Mouse (Mus musculus) heart, adult 2 months (tissue): Measurements from ENCODE around the gene Zfp697. TPM values are rescaled to one million over a fixed set of nuclear protein-coding genes. Genes with fewer than 3 reads are reported as not detected.
"Not testable (repeated sequence)": the region's sequence is repeated elsewhere in the genome, so short reads cannot be mapped to it uniquely, and the experiment has no call there.

ENCODE experiments used
- DNase-seq, 2 experiments: peaks; one replicate each; pipeline ENCODE4 v3.0.0; 2021
- H3K27ac ChIP-seq: fragments of 200-600 bp; 2 replicates; pipeline ENCODE4 v1.8.1; 2022
- H3K27me3 ChIP-seq: fragments of 200-500 bp; 2 replicates; pipeline ENCODE4 v1.6.1; 2012; ENCODE audit warnings: mild to moderate bottlenecking, low read length, inconsistent platforms, mixed read lengths; ENCODE audit not compliant: control insufficient read depth, insufficient read depth
- H3K36me3 ChIP-seq: fragments of 200-500 bp; 2 replicates; pipeline ENCODE4 v1.6.1; 2012; ENCODE audit warnings: low read length, inconsistent platforms; ENCODE audit not compliant: control insufficient read depth, insufficient read depth
- H3K4me1 ChIP-seq: fragments of 200-500 bp; 2 replicates; pipeline ENCODE4 v1.6.1; 2011; ENCODE audit warnings: low read length; ENCODE audit not compliant: control insufficient read depth, insufficient read depth
- H3K4me3 ChIP-seq: fragments of 200-600 bp; 2 replicates; pipeline ENCODE4 v1.8.1; 2022
- H3K79me2 ChIP-seq: fragments of 200-500 bp; replicated peaks from 2 replicates; pipeline ENCODE4 v1.6.1; 2012; ENCODE audit warnings: mild to moderate bottlenecking, inconsistent platforms, low read length, moderate library complexity, mixed read lengths; ENCODE audit not compliant: control insufficient read depth, insufficient read depth
- H3K9ac ChIP-seq: fragments of 200-500 bp; 2 replicates; pipeline ENCODE4 v1.6.1; 2012; ENCODE audit warnings: low read depth, mild to moderate bottlenecking, control low read depth, inconsistent platforms, low read length, mixed read lengths
- WGBS: fragments of 180-500 bp; shearing (Covaris S2); methylation state at CpG from one replicate; pipeline ENCODE4 v1.1.7; 2018; 5-methylcytosine and 5-hydroxymethylcytosine counted together
- intact Hi-C: fragments of 180-260 bp; cut with DNase I; formaldehyde crosslinking; loops from one replicate; pipeline ENCODE4 v1.15.1; 2025
- polyA plus RNA-seq: library from polyadenylated mRNA; depleted of rRNA; stranded (reverse); fragments of >200 nt; gene quantifications from 2 replicates; pipeline ENCODE4 v1.2.3, GENCODE M21; 2012
- total RNA-seq, 2 experiments: library from RNA; stranded (reverse); gene quantifications; 2 replicates each; pipeline ENCODE4 v1.2.3; 2021

Zfp697 gene
- total and polyA plus RNA-seq, 3 experiments = 5.9 to 8.1 (median 6.3) TPM

GRCm38 (mm10) chr3:98471499-98471898, 89.2 kb downstream of the Zfp697 start:
- H3K79me2 ChIP-seq, H3K27ac ChIP-seq, intact Hi-C loops, H3K27me3 ChIP-seq, H3K9ac ChIP-seq, H3K36me3 ChIP-seq, H3K4me3 ChIP-seq, DNase-seq, H3K4me1 ChIP-seq: not testable (repeated sequence)

GRCm38 (mm10) chr3:98494184-98494583, 111.9 kb downstream of the Zfp697 start:
- H3K79me2 ChIP-seq, H3K36me3 ChIP-seq, DNase-seq, H3K27me3 ChIP-seq, H3K4me1 ChIP-seq, intact Hi-C loops, H3K4me3 ChIP-seq, H3K27ac ChIP-seq, H3K9ac ChIP-seq: not testable (repeated sequence)

GRCm38 (mm10) chr3:98495055-98495454, 112.8 kb downstream of the Zfp697 start:
- H3K4me1 ChIP-seq, H3K27me3 ChIP-seq, H3K4me3 ChIP-seq, H3K36me3 ChIP-seq, DNase-seq, H3K79me2 ChIP-seq, H3K27ac ChIP-seq, intact Hi-C loops, H3K9ac ChIP-seq: not testable (repeated sequence)

- H3K4me3 ChIP-seq, intact Hi-C loops, DNase-seq, H3K9ac ChIP-seq, H3K4me1 ChIP-seq, H3K36me3 ChIP-seq, H3K27ac ChIP-seq, H3K79me2 ChIP-seq, H3K27me3 ChIP-seq: not testable (repeated sequence)
- no CpG with 5 or more reads among the region's 2 CpGs for WGBS
Observed at GRCm38 (mm10) chr3:98496762-98497161, 114.5 kb downstream of the Zfp697 start.

GRCm38 (mm10) chr3:98497401-98497800, 115.1 kb downstream of the Zfp697 start:
- H3K4me3 ChIP-seq, intact Hi-C loops: not testable (repeated sequence)

GRCm38 (mm10) chr3:98507229-98507628, 125.0 kb downstream of the Zfp697 start:
- H3K27me3 ChIP-seq, H3K27ac ChIP-seq, H3K9ac ChIP-seq, H3K79me2 ChIP-seq, H3K4me3 ChIP-seq, intact Hi-C loops, DNase-seq, H3K36me3 ChIP-seq, H3K4me1 ChIP-seq: not testable (repeated sequence)
- WGBS = no CpG with 5 or more reads among the region's 5 CpGs

More at GRCm38 (mm10) chr3:98497401-98497800, 115.1 kb downstream of the Zfp697 start:
- H3K36me3 ChIP-seq, H3K27me3 ChIP-seq, H3K79me2 ChIP-seq, H3K4me1 ChIP-seq, H3K27ac ChIP-seq, H3K9ac ChIP-seq, DNase-seq: not testable (repeated sequence)

GRCm38 (mm10) chr3:98510414-98510813, 128.2 kb downstream of the Zfp697 start, which contains the start of gene Hsd3b4:
Gene Hsd3b4 (minus strand): TSS chr3:98510514.
- H3K36me3 ChIP-seq, H3K9ac ChIP-seq, intact Hi-C loops, H3K27ac ChIP-seq, H3K79me2 ChIP-seq, H3K4me3 ChIP-seq, H3K4me1 ChIP-seq, DNase-seq, H3K27me3 ChIP-seq: not testable (repeated sequence)
- no CpG with 5 or more reads among the region's 1 CpGs for WGBS

GRCm38 (mm10) chr3:98522779-98523178, 140.5 kb downstream of the Zfp697 start:
- 33% methylated on average over 1 of the region's 2 CpGs for WGBS
- intact Hi-C loops, DNase-seq: not testable (repeated sequence)

GRCm38 (mm10) chr3:98524552-98524951, 142.3 kb downstream of the Zfp697 start:
- H3K79me2 ChIP-seq, H3K4me1 ChIP-seq, DNase-seq, H3K4me3 ChIP-seq, H3K27me3 ChIP-seq, H3K9ac ChIP-seq, H3K36me3 ChIP-seq, H3K27ac ChIP-seq, intact Hi-C loops: not testable (repeated sequence)
- WGBS = no CpG with 5 or more reads among the region's 1 CpGs

More at GRCm38 (mm10) chr3:98522779-98523178, 140.5 kb downstream of the Zfp697 start:
- H3K79me2 ChIP-seq, H3K27me3 ChIP-seq, H3K4me3 ChIP-seq, H3K9ac ChIP-seq, H3K27ac ChIP-seq, H3K4me1 ChIP-seq, H3K36me3 ChIP-seq: not testable (repeated sequence)

- DNase-seq, H3K4me1 ChIP-seq, H3K36me3 ChIP-seq, H3K27ac ChIP-seq, H3K9ac ChIP-seq, H3K27me3 ChIP-seq, H3K4me3 ChIP-seq, H3K79me2 ChIP-seq, intact Hi-C loops: not testable (repeated sequence)
Observed at GRCm38 (mm10) chr3:98524978-98525377, 142.7 kb downstream of the Zfp697 start.
